ENCODE assay signal across 18 mouse cellular contexts in genomic region chr13:98877165-98877564, GRCm38 (mm10). TPM values are rescaled to one million over a fixed set of nuclear protein-coding genes. Genes with fewer than 3 reads are reported as not detected.
DNase-seq lines count a peak whose midpoint lies in the region; ATAC-seq and TF ChIP-seq lines count a peak whose summit lies in the region.
"Had no signal": no experiment of that assay in that cellular context is flagged by ENCODE, and none has a peak within 500 bp of the region (broad histone marks: within the 10 kb centered on the region; RNA-seq: fewer than 3 reads in every experiment).

No protein-coding gene starts in this region.

- DNase-seq in kidney, postnatal 14 days, result no peak
- no peak for DNase-seq in layer of hippocampus, adult 2 months (ENCODE audit: low spot score in 2 of 2)
- no peak for DNase-seq in layer of hippocampus, postnatal 25 days (ENCODE audit: extremely low spot score in 1 of 2, low spot score in 1 of 2)
- DNase-seq in brain, adult 2 months (ENCODE audit: low read depth, low spot score), result peak; percentile 52
- DNase-seq in urinary bladder, postnatal 36 days (ENCODE audit: low spot score in 2 of 2), result no peak
- DNase-seq: adrenal gland, adult 2 months; adrenal gland, postnatal 10 days; adrenal gland, postnatal 25 days; cerebellum, adult 11-12 months; cerebellum, adult 2 months; cerebellum, adult 9-10 months; cerebellum, postnatal 10 days; cerebellum, postnatal 25 days had no signal

- H3K27me3 ChIP-seq in kidney, embryonic 15.5 days, result no peaks in the 10 kb centered on the region
- H3K27me3 ChIP-seq: embryonic facial prominence, embryonic 12.5 days; forebrain, embryonic 13.5 days; forebrain, embryonic 15.5 days had no signal

- no peak overlapping the region for H3K4me2 ChIP-seq in kidney, embryonic 15.5 days
- H3K4me2 ChIP-seq: embryonic facial prominence, embryonic 12.5 days; forebrain, embryonic 13.5 days; forebrain, embryonic 15.5 days had no signal

- WGBS in kidney, embryonic 15.5 days, result 79% methylated on average over 2 of the region's 2 CpGs

- H3K9me3 ChIP-seq in kidney, embryonic 15.5 days (replicated peaks), result no peaks in the 10 kb centered on the region
- H3K9me3 ChIP-seq: embryonic facial prominence, embryonic 10.5 days; embryonic facial prominence, embryonic 12.5 days; forebrain, embryonic 13.5 days; forebrain, embryonic 15.5 days had no signal

- H3K4me1 ChIP-seq in kidney, embryonic 15.5 days, result no peaks in the 10 kb centered on the region
- H3K4me1 ChIP-seq: embryonic facial prominence, embryonic 10.5 days; embryonic facial prominence, embryonic 12.5 days; forebrain, embryonic 13.5 days; forebrain, embryonic 15.5 days had no signal

- H3K27ac ChIP-seq in kidney, embryonic 15.5 days, result 0 out of 2 replicates have a peak overlapping the region, but pooled peaks have one; percentile 18
- H3K27ac ChIP-seq in layer of hippocampus, adult 2 months, result peak overlapping the region; percentile 64
- H3K27ac ChIP-seq: embryonic facial prominence, embryonic 10.5 days; embryonic facial prominence, embryonic 12.5 days; forebrain, embryonic 13.5 days; forebrain, embryonic 15.5 days had no signal

- H3K36me3 ChIP-seq in kidney, embryonic 15.5 days, result peaks cover 87% of the 10 kb centered on the region

- no peak overlapping the region for H3K9ac ChIP-seq in kidney, embryonic 15.5 days
- H3K9ac ChIP-seq: embryonic facial prominence, embryonic 12.5 days; forebrain, embryonic 13.5 days; forebrain, embryonic 15.5 days had no signal

- H3K4me3 ChIP-seq in kidney, embryonic 15.5 days (replicated peaks), result no peak overlapping the region
- H3K4me3 ChIP-seq in layer of hippocampus, adult 2 months, result no peak overlapping the region
- H3K4me3 ChIP-seq: embryonic facial prominence, embryonic 10.5 days; embryonic facial prominence, embryonic 12.5 days; forebrain, embryonic 13.5 days; forebrain, embryonic 15.5 days had no signal

- TF ChIP-seq CTCF in layer of hippocampus, adult 2 months (conservative IDR thresholded peaks at IDR 0.05), result no peak

- no peak for ATAC-seq in kidney, embryonic 15.5 days (replicated peaks; ENCODE audit: low FRiP score)
- ATAC-seq: forebrain, embryonic 13.5 days; forebrain, embryonic 15.5 days had no signal

RNA-seq across cellular contexts. Expression of gene Tnpo1, which starts 49.0 kb away (rescaled TPM):
- 69.0 and 77.0 TPM in 2 replicates for polyA plus RNA-seq in kidney, embryonic 15.5 days (2015; fragmentation: Nextera tagmentation; extraction: Ambion mirVana)
- 10 to 100 TPM; 61.7 to 68.5 TPM for total RNA-seq in layer of hippocampus, adult 2 months (2021)
- 10 to 100 TPM; 54.3 to 64.1 TPM for total RNA-seq in layer of hippocampus, postnatal 25 days (2021)
